Mouse (Mus musculus) olfactory bulb, adult 2 months (tissue): ENCODE data around the gene Snrpf. TPM values are rescaled to one million over a fixed set of nuclear protein-coding genes. Genes with fewer than 3 reads are reported as not detected.

Source experiments
- H3K27ac ChIP-seq: fragments of 200-500 bp; 2 replicates; pipeline ENCODE4 v1.5.1; 2012; ENCODE audit warnings: low read depth, low read length; ENCODE audit not compliant: insufficient read depth
- H3K4me1 ChIP-seq: fragments of 200-500 bp; 2 replicates; pipeline ENCODE4 v1.6.1; 2012; ENCODE audit warnings: low read length; ENCODE audit not compliant: control insufficient read depth, insufficient read depth
- H3K4me3 ChIP-seq: fragments of 200-500 bp; 2 replicates; pipeline ENCODE4 v1.5.1; 2012; ENCODE audit warnings: mild to moderate bottlenecking, low read depth, low read length, moderate library complexity; ENCODE audit not compliant: insufficient read depth
- CTCF ChIP-seq: fragments of 200-500 bp; IDR thresholded peaks from 2 replicates; pipeline ENCODE4 v1.5.1; 2012; ENCODE audit warnings: low read depth, mild to moderate bottlenecking, low read length, moderate library complexity; ENCODE audit not compliant: insufficient read depth
- POLR2A ChIP-seq: fragments of 200-500 bp; IDR thresholded peaks from 2 replicates; pipeline ENCODE4 v1.6.1; 2012; ENCODE audit warnings: mild to moderate bottlenecking, low read depth, low read length, moderate library complexity; ENCODE audit not compliant: insufficient read depth
- WGBS: fragments of 180-500 bp; shearing (Covaris S2); methylation state at CpG from one replicate; pipeline ENCODE4 v1.1.7; 2018; 5-methylcytosine and 5-hydroxymethylcytosine counted together
- polyA plus RNA-seq: library from polyadenylated mRNA; stranded (reverse); fragments of >200 nt; gene quantifications from 2 replicates; pipeline ENCODE4 v1.2.4, GENCODE M21; 2012; ENCODE audit warnings: low replicate concordance; ENCODE audit not compliant: missing spikeins, insufficient read depth, insufficient read length

Gene Snrpf
- polyA plus RNA-seq, 1 experiment = not detected

- under 1% methylated on average over 22 of the region's 22 CpGs for WGBS
- H3K27ac ChIP-seq = peak overlapping the region; percentile 77
- H3K4me3 ChIP-seq = peak overlapping the region; percentile 51
- TF ChIP-seq CTCF (no peak), POLR2A (peak; percentile 30; the same call in 1 of the 2 replicates)
- 0 out of 2 replicates have a peak, but pooled peaks cover 3% of the 10 kb centered on the region for H3K4me1 ChIP-seq
Observed at GRCm38 (mm10) chr10:93594022-93594482, 4.5 kb upstream of the Snrpf start.

DNA sequence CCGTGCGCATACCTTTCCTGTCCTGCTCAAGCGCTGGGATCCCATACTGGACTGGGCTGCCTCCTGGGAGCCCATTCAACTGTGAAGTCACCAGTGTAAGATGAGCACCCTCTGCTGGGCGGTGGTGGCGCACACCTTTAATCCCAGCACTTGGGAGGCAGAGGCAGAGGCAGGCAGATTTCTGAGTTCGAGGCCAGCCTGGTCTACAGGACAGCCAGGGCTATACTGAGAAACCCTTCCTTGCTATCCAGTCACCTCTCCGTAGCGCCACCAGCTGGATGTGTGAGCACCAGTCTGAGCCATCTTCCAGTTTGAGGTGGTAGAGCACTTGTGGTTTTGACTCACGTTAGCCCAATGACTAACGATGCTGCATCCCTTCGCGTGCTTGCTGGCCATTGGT lies 3.0 kb upstream of the Snrpf start:
- no peak overlapping the region for H3K4me3 ChIP-seq
- 0 out of 2 replicates have a peak, but pooled peaks cover 6% of the 10 kb centered on the region for H3K4me1 ChIP-seq
- 60% methylated on average over 12 of the region's 12 CpGs for WGBS
- no peak for TF ChIP-seq POLR2A
- no peak for TF ChIP-seq CTCF
- H3K27ac ChIP-seq = no peak overlapping the region

DNA sequence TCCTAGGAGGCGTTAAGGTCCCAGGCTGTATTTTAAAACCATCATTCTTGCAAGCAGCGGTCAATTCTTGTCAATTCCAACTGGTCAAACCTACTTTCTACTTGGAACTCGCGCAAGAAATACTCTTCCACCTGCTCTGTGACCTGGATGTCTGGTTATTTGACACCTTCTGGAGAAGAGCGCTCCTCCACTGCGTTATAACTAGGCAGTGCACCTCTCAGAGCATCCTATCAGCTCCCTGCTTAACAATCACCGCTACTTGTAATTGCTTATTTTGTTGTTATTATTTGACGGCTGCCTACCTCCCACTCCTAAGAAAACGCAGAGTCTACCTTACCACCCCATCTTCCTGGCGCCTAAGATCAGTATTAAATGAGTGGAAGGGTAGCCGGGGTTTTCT lies 710 bp downstream of the Snrpf start:
- 2% methylated on average over 11 of the region's 11 CpGs for WGBS
- no peak for TF ChIP-seq POLR2A
- no peak for TF ChIP-seq CTCF
- Histone ChIP-seq H3K4me3 (peak overlapping the region; percentile 67), H3K27ac (no peak overlapping the region), H3K4me1 (0 out of 2 replicates have a peak, but pooled peaks cover 6% of the 10 kb centered on the region)

- TF ChIP-seq POLR2A (no peak), CTCF (peak; percentile 51)
- Histone ChIP-seq H3K4me1 (no peaks in the 10 kb centered on the region), H3K27ac (no peak overlapping the region), H3K4me3 (no peak overlapping the region)
- 57% methylated on average over 13 of the region's 13 CpGs for WGBS
Observed at GRCm38 (mm10) chr10:93577271-93577886, 12.1 kb downstream of the Snrpf start.

GRCm38 (mm10) chr10:93575960-93576359 lies 13.5 kb downstream of the Snrpf start:
- TF ChIP-seq CTCF = no peak
- no peak for TF ChIP-seq POLR2A
- 95% methylated on average over 8 of the region's 8 CpGs for WGBS

GRCm38 (mm10) chr10:93574966-93575365 lies 14.5 kb downstream of the Snrpf start:
- no peaks in the 10 kb centered on the region for H3K4me1 ChIP-seq
- 64% methylated on average over 4 of the region's 4 CpGs for WGBS
- no peak overlapping the region for H3K4me3 ChIP-seq
- no peak overlapping the region for H3K27ac ChIP-seq
- TF ChIP-seq CTCF (no peak), POLR2A (no peak)

More at GRCm38 (mm10) chr10:93575960-93576359, 13.5 kb downstream of the Snrpf start:
- Histone ChIP-seq H3K4me3 (no peak overlapping the region), H3K4me1 (no peaks in the 10 kb centered on the region), H3K27ac (no peak overlapping the region)

- Histone ChIP-seq H3K27ac (no peak overlapping the region), H3K4me1 (no peaks in the 10 kb centered on the region), H3K4me3 (no peak overlapping the region)
- 67% methylated on average over 2 of the region's 2 CpGs for WGBS
- no peak for TF ChIP-seq POLR2A
- no peak for TF ChIP-seq CTCF
Observed at GRCm38 (mm10) chr10:93572209-93572608, 17.3 kb downstream of the Snrpf start.

DNA sequence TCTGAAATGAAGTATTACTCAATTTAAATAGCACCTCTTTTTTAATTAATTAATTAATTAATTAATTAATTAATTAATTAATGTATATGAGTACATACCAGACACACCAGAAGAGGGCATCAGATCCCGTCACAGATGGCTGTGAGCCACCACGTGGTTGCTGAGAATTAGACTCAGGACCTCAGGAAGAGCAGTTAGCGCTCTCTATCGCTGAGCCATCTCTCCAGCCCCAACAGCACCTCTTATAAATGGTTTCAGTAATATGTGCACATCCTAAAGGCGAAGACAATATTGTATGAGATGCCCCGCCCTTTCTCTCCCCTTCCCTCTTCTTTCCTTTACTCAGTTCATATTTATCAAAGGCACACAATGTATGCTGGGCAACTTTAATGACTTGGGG lies 20.8 kb downstream of the Snrpf start:
- 91% methylated on average over 6 of the region's 6 CpGs for WGBS
- TF ChIP-seq POLR2A = no peak
- no peak for TF ChIP-seq CTCF
- Histone ChIP-seq H3K4me3 (no peak overlapping the region), H3K27ac (no peak overlapping the region), H3K4me1 (no peaks in the 10 kb centered on the region; the same call in 1 of the 2 replicates)

DNA sequence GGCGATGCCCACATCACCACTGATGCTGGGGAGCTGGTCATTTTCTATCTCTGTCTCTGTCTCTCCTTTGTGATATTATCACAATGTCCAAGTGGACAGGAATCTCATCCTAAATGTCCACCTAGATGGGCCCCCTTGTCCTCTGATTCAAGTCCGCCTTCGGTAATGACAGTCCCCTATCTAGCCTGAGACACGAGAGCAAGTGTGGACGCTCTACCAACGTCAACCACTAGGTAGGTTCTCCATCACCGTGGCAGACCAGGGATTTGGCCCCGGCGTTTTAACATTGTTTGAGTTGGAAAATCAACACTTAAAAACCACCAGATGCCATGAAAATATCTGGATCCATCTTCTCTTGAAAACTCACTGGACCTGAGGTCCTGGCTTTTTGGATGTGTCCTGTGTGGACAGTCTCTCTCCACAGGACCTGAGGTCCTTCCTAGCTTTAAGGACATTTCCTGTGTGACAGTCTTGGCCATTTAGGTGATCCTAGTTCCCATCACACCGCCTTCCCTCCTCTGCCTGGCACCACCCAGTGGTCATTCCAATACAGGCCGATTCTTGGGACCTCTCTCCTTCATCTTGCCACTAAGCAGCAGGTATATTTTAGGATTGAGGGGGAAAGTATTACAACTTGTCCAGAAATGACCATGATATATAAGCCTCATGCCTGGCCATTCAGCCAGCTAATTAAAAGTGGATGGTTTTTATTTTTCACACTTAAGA lies 21.5 kb downstream of the Snrpf start:
- H3K4me3 ChIP-seq = no peak overlapping the region
- 91% methylated on average over 11 of the region's 11 CpGs for WGBS
- no peak for TF ChIP-seq CTCF
- no peak for TF ChIP-seq POLR2A
- no peaks in the 10 kb centered on the region; the same call in 1 of the 2 replicates for H3K4me1 ChIP-seq
- H3K27ac ChIP-seq = no peak overlapping the region
